Mouse (Mus musculus) limb, embryonic 14.5 days (tissue): ENCODE measurements around the gene Gm2115. TPM values are rescaled to one million over a fixed set of nuclear protein-coding genes. Genes with fewer than 3 reads are reported as not detected.

ENCODE experiments used
- ATAC-seq: fragments of 200-750 bp; cut with Nextera tagmentation; 2 replicates; pipeline ENCODE4 v1.8.0; 2017; ENCODE audit warnings: low read depth, moderate number of reproducible peaks, moderate TSS enrichment; ENCODE audit not compliant: low FRiP score
- DNase-seq: peaks from one replicate; pipeline ENCODE4 v3.0.0-alpha.2; 2015; ENCODE audit warnings: low spot score
- H3K27ac ChIP-seq: fragments of 300-500 bp; sonication (generic); replicated peaks from 2 replicates; pipeline ENCODE4 v1.5.1; 2014; ENCODE audit warnings: low read depth, mild to moderate bottlenecking, low read length, moderate library complexity, mixed read lengths
- H3K27me3 ChIP-seq: fragments of 300-500 bp; sonication (generic); 2 replicates; pipeline ENCODE4 v1.6.1; 2014; ENCODE audit warnings: low read length, mixed read lengths; ENCODE audit not compliant: control insufficient read depth, insufficient read depth
- H3K36me3 ChIP-seq: fragments of 300-500 bp; sonication (generic); 2 replicates; pipeline ENCODE4 v1.6.1; 2014; ENCODE audit warnings: mild to moderate bottlenecking, low read length, moderate library complexity, mixed read lengths; ENCODE audit not compliant: control insufficient read depth, insufficient read depth
- H3K4me1 ChIP-seq: fragments of 300-500 bp; sonication (generic); 2 replicates; pipeline ENCODE4 v1.6.1; 2014; ENCODE audit warnings: antibody characterized with exemption, low read length, mixed read lengths; ENCODE audit not compliant: control insufficient read depth, insufficient read depth
- H3K4me2 ChIP-seq: fragments of 300-500 bp; sonication (generic); replicated peaks from 2 replicates; pipeline ENCODE4 v1.6.1; 2014; ENCODE audit warnings: low read depth, mild to moderate bottlenecking, low read length, moderate library complexity; ENCODE audit not compliant: severe bottlenecking
- H3K4me3 ChIP-seq: fragments of 300-500 bp; sonication (generic); replicated peaks from 2 replicates; pipeline ENCODE4 v1.5.1; 2014; ENCODE audit warnings: low read length
- H3K9ac ChIP-seq: fragments of 300-500 bp; sonication (generic); 2 replicates; pipeline ENCODE4 v1.6.1; 2014; ENCODE audit warnings: mild to moderate bottlenecking, low read depth, low read length, moderate library complexity; ENCODE audit not compliant: severe bottlenecking
- H3K9me3 ChIP-seq: fragments of 300-500 bp; sonication (generic); 2 replicates; pipeline ENCODE4 v1.6.1; 2016; ENCODE audit warnings: low read length; ENCODE audit not compliant: control insufficient read depth
- POLR2A ChIP-seq: fragments of 200-500 bp; IDR thresholded peaks from 2 replicates; pipeline ENCODE4 v1.8.0; 2012; ENCODE audit warnings: inconsistent platforms, mild to moderate bottlenecking, moderate library complexity, borderline replicate concordance; ENCODE audit not compliant: insufficient read depth, insufficient read length; ENCODE audit errors: extremely low read depth
- WGBS: fragments of 180-500 bp; shearing (Covaris S2); extraction: QIAGEN DNeasy Blood & Tissue Kit; methylation state at CpG from one replicate; pipeline ENCODE4 v1.1.7; 2014; 5-methylcytosine and 5-hydroxymethylcytosine counted together
- polyA plus RNA-seq, 2 experiments: library from polyadenylated mRNA; depleted of rRNA in 1 of 2; stranded (reverse) in 1 of 2; unstranded in 1 of 2; fragments of >200 nt; fragmentation: Nextera tagmentation in 1 of 2; extraction: Ambion mirVana in 1 of 2; gene quantifications; 2 replicates each; pipeline versions ENCODE4 v1.2.1 to v1.2.3; 2012 to 2014

Gene Gm2115
- polyA plus RNA-seq, 2 experiments, result 0.97 to 0.99 TPM

GRCm38 (mm10) chr7:84521329-84521728 lies 7.4 kb upstream of the Gm2115 start:
- ATAC-seq (no peak), DNase-seq (no peak)
- H3K36me3 ChIP-seq, result no peaks in the 10 kb centered on the region
- 67% methylated on average over 1 of the region's 1 CpGs for WGBS
- no peak overlapping the region for H3K27ac ChIP-seq
- no peaks in the 10 kb centered on the region for H3K27me3 ChIP-seq
- no peak overlapping the region for H3K4me2 ChIP-seq
- no peak for TF ChIP-seq POLR2A
- H3K9ac ChIP-seq, result no peak overlapping the region
- no peaks in the 10 kb centered on the region for H3K9me3 ChIP-seq
- H3K4me1 ChIP-seq, result no peaks in the 10 kb centered on the region
- H3K4me3 ChIP-seq, result no peak overlapping the region

DNA sequence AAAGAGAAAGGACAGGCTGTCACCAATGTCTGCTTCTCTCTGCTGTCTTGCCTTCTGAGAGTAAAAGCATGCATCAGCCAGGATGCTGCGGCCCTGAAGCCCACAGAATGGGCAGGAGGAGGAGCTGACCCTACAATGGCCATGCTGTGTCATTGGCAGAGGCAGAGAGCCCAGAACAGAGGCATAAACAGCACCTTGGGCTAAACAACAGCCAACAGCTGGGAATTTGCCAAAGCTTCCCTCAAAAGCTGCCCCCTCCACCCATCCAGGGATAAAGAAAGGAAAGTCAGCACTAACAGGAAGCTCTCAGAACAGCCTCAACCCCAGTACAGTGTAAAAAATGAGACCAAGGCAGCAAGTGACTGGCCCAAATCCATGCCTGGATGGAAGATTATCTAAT lies 6.3 kb upstream of the Gm2115 start:
- Histone ChIP-seq H3K27me3 (no peaks in the 10 kb centered on the region), H3K9me3 (no peaks in the 10 kb centered on the region), H3K4me2 (no peak overlapping the region), H3K27ac (no peak overlapping the region), H3K4me1 (no peaks in the 10 kb centered on the region), H3K36me3 (no peaks in the 10 kb centered on the region), H3K4me3 (no peak overlapping the region), H3K9ac (no peak overlapping the region)
- ATAC-seq (no peak), DNase-seq (no peak)
- 38% methylated on average over 1 of the region's 1 CpGs for WGBS
- no peak for TF ChIP-seq POLR2A

DNA sequence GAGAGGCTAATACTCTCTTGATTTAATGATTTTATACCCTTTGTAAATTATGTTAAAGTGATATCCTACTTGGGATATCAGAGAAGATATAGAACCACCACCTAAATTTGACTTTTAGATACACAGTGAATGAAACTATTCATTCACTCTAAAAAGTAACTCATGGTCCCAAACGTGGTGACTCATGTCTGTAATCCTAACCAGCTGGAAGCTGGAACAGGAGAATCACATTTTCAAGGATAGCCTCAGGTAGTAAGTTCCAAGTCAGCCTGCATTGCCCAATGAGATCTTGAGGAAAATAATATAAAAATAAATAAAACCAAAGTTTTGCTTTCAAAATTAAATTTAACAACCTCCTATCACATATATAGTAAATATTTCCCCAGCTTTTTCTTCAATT lies 2.6 kb upstream of the Gm2115 start:
- ATAC-seq (no peak), DNase-seq (no peak)
- Histone ChIP-seq H3K4me3 (no peak overlapping the region), H3K9ac (no peak overlapping the region), H3K27ac (no peak overlapping the region), H3K27me3 (peaks cover 13% of the 10 kb centered on the region), H3K36me3 (no peaks in the 10 kb centered on the region), H3K9me3 (no peaks in the 10 kb centered on the region), H3K4me1 (peaks cover 5% of the 10 kb centered on the region; the same call in 1 of the 2 replicates), H3K4me2 (no peak overlapping the region)
- WGBS, result 28% methylated on average over 1 of the region's 1 CpGs
- TF ChIP-seq POLR2A, result no peak

DNA sequence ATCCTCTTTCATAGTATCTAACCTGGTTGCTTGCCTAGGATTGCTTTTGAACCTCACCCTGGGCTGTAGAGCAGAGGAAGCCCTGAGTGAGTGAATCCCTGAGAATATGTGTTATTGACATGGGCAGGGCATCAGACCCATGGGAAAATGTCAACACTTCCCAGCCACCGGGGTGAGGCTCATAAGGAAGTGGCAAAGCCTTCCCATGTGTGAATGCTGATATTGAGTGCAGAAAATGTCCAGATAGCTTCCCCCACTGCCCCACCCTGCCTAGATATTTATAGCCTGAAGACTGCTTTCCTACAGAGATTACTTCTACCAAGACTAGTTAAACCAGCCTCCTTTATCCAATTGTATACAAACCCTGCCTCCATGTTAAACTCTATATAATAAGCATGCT lies 4.0 kb downstream of the Gm2115 start:
- H3K4me1 ChIP-seq, result peaks cover 5% of the 10 kb centered on the region; the same call in 1 of the 2 replicates
- H3K4me3 ChIP-seq, result no peak overlapping the region
- no peak overlapping the region for H3K9ac ChIP-seq
- no peak for TF ChIP-seq POLR2A
- no peaks in the 10 kb centered on the region for H3K9me3 ChIP-seq
- H3K27ac ChIP-seq, result no peak overlapping the region
- no peaks in the 10 kb centered on the region for H3K36me3 ChIP-seq
- H3K27me3 ChIP-seq, result peaks cover 13% of the 10 kb centered on the region
- 85% methylated on average over 1 of the region's 1 CpGs for WGBS
- no peak for DNase-seq
- no peak overlapping the region for H3K4me2 ChIP-seq
- ATAC-seq, result no peak

- DNase-seq (no peak), ATAC-seq (no peak)
- H3K4me3 ChIP-seq, result no peak overlapping the region
- no peaks in the 10 kb centered on the region for H3K9me3 ChIP-seq
- H3K4me1 ChIP-seq, result no peaks in the 10 kb centered on the region
- no peaks in the 10 kb centered on the region for H3K36me3 ChIP-seq
- peaks cover 5% of the 10 kb centered on the region; the same call in 1 of the 2 replicates for H3K27me3 ChIP-seq
- no peak for TF ChIP-seq POLR2A
- H3K9ac ChIP-seq, result no peak overlapping the region
- 74% methylated on average over 3 of the region's 3 CpGs for WGBS
- no peak overlapping the region for H3K4me2 ChIP-seq
- H3K27ac ChIP-seq, result no peak overlapping the region
Observed at GRCm38 (mm10) chr7:84534632-84535031, 5.9 kb downstream of the Gm2115 start.

GRCm38 (mm10) chr7:84544946-84545345 lies 16.2 kb downstream of the Gm2115 start:
- ATAC-seq (no peak), DNase-seq (no peak)
- no peak overlapping the region for H3K27ac ChIP-seq
- no peak overlapping the region for H3K4me3 ChIP-seq
- no peak for TF ChIP-seq POLR2A
- H3K4me1 ChIP-seq, result no peaks in the 10 kb centered on the region
- 89% methylated on average over 4 of the region's 4 CpGs for WGBS
- no peak overlapping the region for H3K9ac ChIP-seq
- no peaks in the 10 kb centered on the region for H3K36me3 ChIP-seq
- no peaks in the 10 kb centered on the region for H3K27me3 ChIP-seq
- no peaks in the 10 kb centered on the region for H3K9me3 ChIP-seq
- H3K4me2 ChIP-seq, result no peak overlapping the region
